Mouse (Mus musculus): ENCODE results near the gene Ttll10.
A peak's percentile ranks its signal among the peaks of the same experiment; 100 is the strongest.

Ttll10 gene

GRCm38 (mm10) chr4:156065156-156065894, 6.1 kb upstream of the Ttll10 start:
- no peak for DNase-seq (ENCODE audit: low spot score in 2 of 2)

GRCm38 (mm10) chr4:156064510-156064897, 5.3 kb upstream of the Ttll10 start:
- no peak for DNase-seq (ENCODE audit: low spot score in 2 of 2)

- DNase-seq (ENCODE audit: low spot score in 2 of 2), result no peak
Observed at GRCm38 (mm10) chr4:156063861-156064509, 4.8 kb upstream of the Ttll10 start.

DNA sequence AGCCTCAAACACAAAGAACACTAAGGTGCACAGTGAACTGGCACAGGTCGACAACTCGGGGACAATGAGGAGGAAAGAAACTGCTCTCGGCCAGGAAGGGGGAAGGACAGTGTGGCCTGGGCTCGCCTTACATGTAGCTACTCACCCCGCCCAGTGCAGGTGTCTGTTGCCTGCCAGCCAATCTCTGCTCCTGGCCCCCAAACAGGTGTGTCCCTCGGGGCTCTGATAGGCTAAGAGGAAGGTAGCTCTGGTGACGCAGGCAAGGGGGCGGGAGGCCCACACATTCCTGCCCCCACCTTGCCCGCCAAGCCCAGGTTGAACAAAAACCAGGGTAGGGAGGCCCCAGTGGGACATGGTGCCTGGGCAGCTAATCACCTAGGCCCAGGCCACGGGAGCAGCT, 499 bp upstream of the Ttll10 start:
- DNase-seq (ENCODE audit: low spot score in 2 of 2), result peak in 1 of 2 experiments; percentile 3

- no peak for DNase-seq (ENCODE audit: low spot score in 2 of 2)
Observed at GRCm38 (mm10) chr4:156058826-156059225, 388 bp downstream of the Ttll10 start.

DNA sequence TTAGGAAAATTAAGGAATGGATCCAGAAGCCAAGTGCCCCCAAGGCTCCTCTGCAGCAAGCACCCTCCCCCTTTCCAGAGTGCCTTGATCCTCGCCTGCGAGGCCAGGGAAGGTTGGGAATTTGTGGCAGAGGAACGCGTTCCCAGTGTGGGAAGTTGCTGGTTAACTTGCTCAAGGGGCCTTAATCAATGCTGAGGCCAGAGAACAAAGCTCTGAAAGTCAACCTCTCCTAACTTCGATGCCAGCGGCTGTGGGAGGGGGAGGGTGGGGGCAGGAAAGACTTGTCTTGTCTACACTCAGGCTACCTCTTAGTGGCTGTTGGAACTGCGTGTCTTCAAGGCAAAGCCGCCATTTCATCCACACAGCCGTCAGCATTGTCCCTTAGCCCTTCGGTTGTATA, 1.5 kb downstream of the Ttll10 start:
- no peak for DNase-seq (ENCODE audit: low spot score in 2 of 2)

DNA sequence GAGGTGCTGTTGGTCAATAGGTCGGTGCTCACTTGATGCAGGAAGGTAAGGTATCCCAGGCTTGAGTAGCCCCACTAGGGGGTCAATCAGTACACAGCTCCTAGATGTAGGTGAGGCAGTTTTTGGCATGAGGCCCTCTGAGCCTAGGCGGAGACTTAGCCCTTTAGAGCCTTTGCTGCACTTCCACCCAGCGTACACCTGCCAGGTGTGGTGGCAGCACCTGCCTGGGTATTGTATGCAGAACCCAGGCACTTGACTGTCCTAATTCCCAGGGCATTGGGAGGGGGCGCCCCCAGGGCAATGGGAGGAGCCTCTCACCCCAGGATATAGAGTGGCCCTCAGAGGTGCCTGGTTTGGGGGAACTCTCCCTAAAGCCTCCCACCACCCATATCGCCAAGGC, 4.0 kb downstream of the Ttll10 start:
- no peak for DNase-seq (ENCODE audit: low spot score in 2 of 2)

DNA sequence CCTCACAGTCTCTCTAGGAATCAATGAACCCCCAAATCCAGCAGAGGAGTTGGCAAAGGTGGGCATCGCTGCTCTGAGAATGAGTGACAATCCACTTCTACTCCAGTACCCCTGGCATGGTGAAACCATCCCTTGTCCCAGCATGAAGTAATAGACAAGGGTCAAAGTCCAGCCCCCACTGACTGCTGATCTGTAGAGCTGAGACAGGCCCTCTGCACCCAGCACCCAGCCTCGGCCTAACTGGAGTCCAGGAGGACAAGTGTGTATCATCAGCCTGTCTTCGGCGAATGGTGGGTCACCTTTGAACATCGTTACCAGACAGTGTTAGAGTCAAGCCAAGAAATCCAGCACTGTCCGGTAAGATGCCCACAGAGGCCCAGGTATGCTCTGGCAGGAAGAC, 4.6 kb downstream of the Ttll10 start:
- DNase-seq (ENCODE audit: low spot score in 2 of 2), result no peak

GRCm38 (mm10) chr4:156054130-156054529, 5.1 kb downstream of the Ttll10 start:
- no peak for DNase-seq (ENCODE audit: low spot score in 2 of 2)

DNA sequence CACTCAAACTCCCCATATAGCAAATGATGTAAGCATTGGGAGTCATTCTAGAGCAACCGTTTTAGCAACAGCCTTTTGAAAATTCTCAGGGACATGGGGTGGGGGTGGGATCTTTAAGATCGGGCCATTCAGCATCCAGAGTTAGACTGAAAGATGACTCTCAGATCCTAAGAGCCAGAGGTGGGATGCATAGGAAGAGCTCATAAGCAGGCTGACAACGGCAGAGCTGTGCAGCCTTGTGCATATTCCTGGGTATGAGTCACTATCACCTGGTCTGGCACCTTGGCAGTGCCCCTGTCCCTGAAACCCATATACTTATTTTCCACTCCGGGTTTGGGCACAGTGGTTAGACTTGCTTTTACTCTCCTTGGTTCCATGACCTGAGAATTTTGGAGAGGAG, 6.1 kb downstream of the Ttll10 start:
- no peak for DNase-seq (ENCODE audit: low spot score in 2 of 2)

GRCm38 (mm10) chr4:156050391-156050980, 8.7 kb downstream of the Ttll10 start:
- no peak for DNase-seq (ENCODE audit: low spot score in 2 of 2)

DNA sequence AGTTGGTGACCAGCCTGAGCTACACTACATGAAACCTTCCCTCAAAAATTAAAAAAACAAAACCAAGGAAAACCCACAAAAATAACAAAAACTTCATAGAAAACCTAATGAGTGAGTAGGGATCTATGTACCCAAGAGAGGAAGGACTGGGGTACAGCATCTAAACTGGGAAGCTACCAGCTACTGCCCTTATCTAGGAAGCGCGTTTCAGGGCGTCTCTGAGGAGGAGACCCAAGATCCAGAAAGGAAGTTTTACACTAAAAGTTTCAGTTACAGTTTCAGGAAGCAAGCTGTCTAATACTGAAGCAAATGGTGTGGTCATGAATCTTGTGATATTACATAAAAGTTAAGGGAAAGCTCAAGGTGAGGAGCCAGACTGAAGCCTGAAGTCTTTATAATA, 9.4 kb downstream of the Ttll10 start:
- no peak for DNase-seq (ENCODE audit: low spot score in 2 of 2)

GRCm38 (mm10) chr4:156044754-156045153, 14.5 kb downstream of the Ttll10 start:
- no peak for DNase-seq (ENCODE audit: low spot score in 2 of 2)

DNA sequence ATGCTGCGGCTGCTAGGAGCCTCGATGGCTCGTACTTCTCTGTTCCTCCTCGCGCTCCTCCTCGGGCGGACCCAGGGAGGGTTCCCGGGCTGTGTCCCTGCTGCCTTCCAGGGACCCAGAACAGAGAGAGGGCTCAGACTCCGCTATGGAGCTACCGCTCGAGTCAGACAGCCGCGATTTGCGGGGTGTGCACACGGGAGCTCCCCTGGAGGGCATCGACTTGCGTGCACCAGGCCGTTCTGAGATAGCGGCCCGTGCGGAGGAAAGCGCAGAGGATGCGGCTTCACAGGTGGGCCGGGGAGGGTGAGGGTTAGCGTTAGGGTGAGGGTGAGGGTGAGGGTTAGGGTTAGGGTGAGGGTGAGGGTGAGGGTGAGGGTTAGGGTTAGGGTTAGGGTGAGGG, 24.3 kb downstream of the Ttll10 start:
- no peak for DNase-seq (ENCODE audit: low spot score in 2 of 2)

- no peak for DNase-seq (ENCODE audit: low spot score in 2 of 2)
Observed at GRCm38 (mm10) chr4:156034301-156034700, 24.9 kb downstream of the Ttll10 start.

- DNase-seq (ENCODE audit: low spot score in 2 of 2), result peak in 1 of 2 experiments; percentile 68
Observed at GRCm38 (mm10) chr4:156033476-156034119, 25.6 kb downstream of the Ttll10 start.

DNA sequence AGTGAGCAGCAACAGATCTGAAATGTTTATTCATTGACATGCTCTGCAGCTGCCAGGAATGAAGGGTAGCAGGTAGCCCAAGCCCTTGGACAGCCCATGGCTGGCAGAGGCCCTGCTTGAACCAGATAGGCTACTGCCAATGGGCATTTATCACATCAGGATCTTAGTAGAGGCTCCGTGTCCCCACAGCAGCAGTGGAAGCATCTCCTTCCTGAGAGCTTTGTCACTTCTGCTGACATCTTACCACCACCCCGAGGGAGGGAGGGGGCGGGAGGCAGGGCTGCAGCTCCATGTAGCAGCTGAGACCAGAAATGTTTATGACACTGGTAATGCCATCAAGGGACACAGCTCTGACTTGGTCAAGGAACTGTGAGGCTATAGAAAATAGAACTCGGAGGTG, 26.4 kb downstream of the Ttll10 start:
- DNase-seq (ENCODE audit: low spot score in 2 of 2), result no peak

DNA sequence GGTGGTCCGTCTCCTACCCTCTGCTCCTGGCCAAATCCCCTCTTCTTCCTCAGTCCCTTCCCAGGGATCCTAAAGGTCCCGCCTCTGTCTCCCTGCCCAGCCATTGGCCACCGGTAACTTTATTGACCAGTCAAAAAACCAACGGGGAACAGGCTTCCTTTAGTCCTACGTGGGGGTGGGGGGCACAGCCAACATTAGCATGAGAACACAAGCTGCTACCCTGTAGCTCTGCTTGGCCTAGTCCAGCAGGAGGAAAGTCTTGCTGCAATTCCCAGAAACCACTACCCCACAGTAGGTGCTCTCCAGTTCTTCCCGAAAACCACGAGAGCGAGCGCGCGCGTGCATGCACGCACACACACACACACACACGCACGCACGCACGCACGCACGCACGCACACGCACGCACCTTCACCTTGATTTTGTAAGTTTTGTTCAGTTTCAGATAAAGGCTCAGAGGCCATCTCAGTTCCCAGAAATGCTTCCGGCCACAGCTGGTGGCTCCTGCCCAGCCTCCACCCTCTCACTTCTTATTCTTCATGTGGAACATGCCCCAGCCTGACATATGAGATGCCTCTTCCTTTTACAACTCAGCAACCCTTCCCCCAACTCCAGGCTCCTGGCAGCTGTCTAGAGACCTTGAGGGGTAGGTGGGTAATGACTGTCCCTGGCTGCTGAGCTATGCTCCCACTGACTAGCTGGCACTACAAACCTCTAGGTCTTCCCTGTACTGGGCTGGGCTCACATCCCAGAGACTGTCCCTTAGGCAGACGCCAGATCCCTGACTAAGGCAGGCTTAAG, 27.4 kb downstream of the Ttll10 start:
- peak; percentile 33 to 60 for DNase-seq (ENCODE audit: low spot score in 2 of 2)

DNA sequence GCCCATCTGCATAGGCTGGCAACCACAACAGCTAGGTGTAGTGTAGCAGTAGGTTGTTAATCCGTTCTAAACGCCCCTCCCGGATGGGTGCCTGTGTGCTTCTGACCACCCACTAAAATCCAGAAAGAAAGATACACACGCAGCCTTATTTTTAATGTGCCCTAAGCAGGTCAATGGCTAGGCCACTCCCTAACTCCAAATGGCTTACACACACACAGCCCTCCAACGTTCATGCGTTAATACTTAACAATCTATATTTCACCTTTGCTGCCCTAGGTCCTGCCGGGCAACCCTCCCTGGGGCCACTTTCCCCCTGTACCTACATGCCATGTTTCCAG, 28.0 kb downstream of the Ttll10 start:
- no peak for DNase-seq (ENCODE audit: low spot score in 2 of 2)

- no peak for DNase-seq (ENCODE audit: low spot score in 2 of 2)
Observed at GRCm38 (mm10) chr4:156030651-156031118, 28.5 kb downstream of the Ttll10 start.

- DNase-seq (ENCODE audit: low spot score in 2 of 2), result no peak
Observed at GRCm38 (mm10) chr4:156028580-156028979, 30.6 kb downstream of the Ttll10 start.

DNA sequence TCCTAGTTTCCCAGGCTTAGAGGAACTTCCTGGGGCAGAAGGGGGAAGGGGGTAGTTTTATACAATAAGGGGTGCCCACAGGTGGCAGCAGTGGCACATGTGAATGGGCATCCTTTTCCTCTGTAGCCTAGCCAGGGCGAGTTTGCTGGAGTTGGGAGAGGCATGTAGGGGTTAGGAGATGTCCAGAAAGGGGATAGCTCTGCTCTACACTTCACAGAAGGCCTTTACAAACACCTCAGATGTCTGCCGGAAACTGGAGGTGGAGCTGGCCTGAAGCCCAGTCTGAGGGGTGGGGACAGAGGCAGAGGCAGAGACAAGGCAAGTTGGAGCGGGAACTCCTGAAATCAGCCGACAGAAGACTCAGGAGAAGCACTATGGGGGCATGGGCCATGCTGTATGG, 33.2 kb downstream of the Ttll10 start, which contains the start of gene Tnfrsf18:
TSS of gene Tnfrsf18 (plus strand) at position 152 of the 400 bp plus-strand sequence.
- DNase-seq (ENCODE audit: low spot score in 2 of 2), result peak in 1 of 2 experiments; percentile 46
